Mouse (Mus musculus): ENCODE data around the gene Cpsf4l. TPM values are rescaled to one million over a fixed set of nuclear protein-coding genes. Genes with fewer than 3 reads are reported as not detected.

Cpsf4l gene
- polyA plus RNA-seq, 1 experiment from 2014 or later, result 0.52 TPM

DNA sequence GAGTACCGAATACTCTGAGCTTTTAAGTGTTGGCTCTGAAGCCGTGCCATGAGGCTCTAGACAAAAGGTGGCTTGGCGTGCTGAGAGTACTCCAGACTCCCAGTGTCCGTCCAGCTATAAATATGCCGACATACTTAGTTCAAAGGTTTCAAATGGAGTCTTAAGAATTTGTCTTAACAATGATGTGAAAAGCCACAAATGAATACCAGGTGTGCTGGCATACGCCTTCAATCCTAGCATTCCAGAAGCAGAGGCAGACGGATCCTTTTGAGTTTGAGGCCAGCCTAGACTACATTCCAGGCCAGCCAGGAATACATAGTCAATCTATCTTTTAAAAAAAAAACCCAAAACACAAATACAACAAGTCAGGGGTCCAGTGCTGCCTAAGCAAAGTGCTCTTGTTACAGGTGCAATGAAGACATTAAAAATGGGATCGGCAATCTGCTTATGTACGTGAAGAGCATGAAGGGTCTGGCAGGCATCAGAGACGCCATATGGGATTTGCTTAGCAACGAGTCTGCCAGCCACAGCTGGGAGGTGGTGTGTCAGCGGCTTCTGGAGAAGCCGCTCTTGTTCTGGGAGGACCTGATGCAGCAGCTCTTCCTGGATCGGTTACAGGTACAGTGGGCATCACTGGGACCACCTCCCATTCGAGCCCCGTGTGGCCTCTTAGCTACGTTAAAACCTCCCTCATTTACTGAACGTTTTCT, 55.1 kb downstream of the Cpsf4l start:
- no peaks in the 10 kb centered on the region for H3K27me3 ChIP-seq
- no peak for ATAC-seq (ENCODE audit: low FRiP score)

GRCm38 (mm10) chr11:113654105-113654504, 55.7 kb downstream of the Cpsf4l start:
- peaks cover 41% of the 10 kb centered on the region for H3K4me1 ChIP-seq (replicated peaks)
- WGBS, result 94% methylated on average over 15 of the region's 15 CpGs
- H3K4me3 ChIP-seq, result no peak overlapping the region
- no peak overlapping the region for H3K9ac ChIP-seq
- H3K27ac ChIP-seq, result no peak overlapping the region
- H3K36me3 ChIP-seq, result peaks cover 74% of the 10 kb centered on the region
- ATAC-seq (ENCODE audit: low FRiP score), result no peak
- no peak overlapping the region for H3K4me2 ChIP-seq
- H3K27me3 ChIP-seq, result no peaks in the 10 kb centered on the region
- no peaks in the 10 kb centered on the region for H3K9me3 ChIP-seq

More for the DNA sequence above, 55.1 kb downstream of the Cpsf4l start:
- Histone ChIP-seq H3K9ac (no peak overlapping the region; the same call in 1 of the 2 replicates), H3K4me1 (replicated peaks) (peaks cover 40% of the 10 kb centered on the region), H3K4me2 (no peak overlapping the region), H3K36me3 (peaks cover 80% of the 10 kb centered on the region), H3K4me3 (no peak overlapping the region), H3K9me3 (no peaks in the 10 kb centered on the region), H3K27ac (no peak overlapping the region)
- WGBS, result 81% methylated on average over 18 of the region's 18 CpGs

- no peaks in the 10 kb centered on the region for H3K9me3 ChIP-seq
- H3K36me3 ChIP-seq, result peaks cover 59% of the 10 kb centered on the region
- 0 out of 2 replicates have a peak, but pooled peaks cover under 1% of the 10 kb centered on the region for H3K27me3 ChIP-seq
- no peak overlapping the region for H3K9ac ChIP-seq
- H3K4me3 ChIP-seq, result no peak overlapping the region
- no peak for ATAC-seq (ENCODE audit: low FRiP score)
- H3K27ac ChIP-seq, result no peak overlapping the region
- H3K4me2 ChIP-seq, result no peak overlapping the region
- H3K4me1 ChIP-seq (replicated peaks), result peaks cover 54% of the 10 kb centered on the region
- WGBS, result 88% methylated on average over 6 of the region's 6 CpGs
These were observed 57.3 kb downstream of the Cpsf4l start for GRCm38 (mm10) chr11:113652516-113652915.

GRCm38 (mm10) chr11:113651907-113652273, 57.9 kb downstream of the Cpsf4l start:
- H3K9me3 ChIP-seq, result no peaks in the 10 kb centered on the region
- peaks cover 53% of the 10 kb centered on the region for H3K36me3 ChIP-seq
- H3K4me2 ChIP-seq, result no peak overlapping the region
- peaks cover 50% of the 10 kb centered on the region for H3K4me1 ChIP-seq (replicated peaks)
- 46% methylated on average over 8 of the region's 8 CpGs for WGBS
- 0 out of 2 replicates have a peak, but pooled peaks cover 4% of the 10 kb centered on the region for H3K27me3 ChIP-seq
- H3K27ac ChIP-seq, result peak overlapping the region; percentile 67
- no peak for ATAC-seq (ENCODE audit: low FRiP score)
- no peak overlapping the region for H3K9ac ChIP-seq
- no peak overlapping the region for H3K4me3 ChIP-seq

GRCm38 (mm10) chr11:113651206-113651906, 58.5 kb downstream of the Cpsf4l start:
- Histone ChIP-seq H3K36me3 (peaks cover 48% of the 10 kb centered on the region), H3K4me3 (no peak overlapping the region), H3K27me3 (0 out of 2 replicates have a peak, but pooled peaks cover 4% of the 10 kb centered on the region), H3K4me1 (replicated peaks) (peaks cover 44% of the 10 kb centered on the region), H3K9ac (no peak overlapping the region), H3K9me3 (no peaks in the 10 kb centered on the region), H3K27ac (peak overlapping the region; percentile 67), H3K4me2 (peak overlapping the region; percentile 59)
- no peak for ATAC-seq (ENCODE audit: low FRiP score)
- WGBS, result 60% methylated on average over 22 of the region's 22 CpGs

DNA sequence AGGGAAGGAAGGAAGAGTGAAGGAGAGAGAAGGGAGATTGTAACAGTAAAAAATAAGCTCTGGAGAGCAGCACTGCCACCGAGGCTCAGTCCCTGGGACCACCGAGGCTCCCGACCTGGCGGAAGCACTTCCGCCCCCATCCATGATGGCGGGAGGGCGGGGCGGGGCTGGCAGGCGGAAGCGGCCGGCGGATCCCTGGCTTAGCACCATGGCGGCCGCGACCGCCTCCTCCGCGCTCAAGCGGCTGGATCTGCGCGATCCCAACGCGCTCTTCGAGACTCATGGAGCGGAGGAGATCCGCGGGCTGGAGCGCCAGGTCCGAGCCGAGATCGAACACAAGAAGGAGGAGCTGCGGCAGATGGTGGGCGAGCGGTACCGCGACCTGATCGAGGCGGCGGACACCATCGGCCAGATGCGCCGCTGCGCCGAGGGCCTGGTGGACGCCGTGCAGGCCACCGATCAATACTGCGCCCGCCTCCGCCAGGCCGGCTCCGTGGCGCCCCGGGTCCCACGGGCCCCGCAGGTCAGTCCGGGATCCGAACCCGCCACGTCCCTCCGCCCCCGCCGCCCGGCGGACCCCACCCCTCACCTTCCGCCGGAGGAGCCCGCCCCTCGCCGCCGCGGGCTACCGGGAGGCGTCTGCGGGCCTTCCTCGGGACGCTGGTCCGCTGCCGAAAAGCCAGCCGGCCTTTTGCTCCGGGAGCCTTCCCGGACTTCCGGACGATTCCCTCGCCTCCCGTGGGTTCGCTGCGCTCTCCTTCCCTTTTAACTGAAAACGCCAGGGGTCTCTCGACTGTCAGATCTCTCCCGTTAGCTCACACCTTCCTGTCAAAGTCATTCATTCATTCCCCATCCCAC, 60.2 kb downstream of the Cpsf4l start, which contains the start of gene Slc39a11:
Gene Slc39a11, minus strand, starts transcription at position 727 of the 858 bp plus-strand sequence.
- Histone ChIP-seq H3K4me3 (peak within 1 kb of the TSS; percentile 92), H3K27me3 (0 out of 2 replicates have a peak, but pooled peaks cover 4% of the 10 kb centered on the region), H3K9ac (peak within 1 kb of the TSS; percentile 98), H3K4me1 (replicated peaks) (peaks cover 34% of the 10 kb centered on the region), H3K27ac (peak within 1 kb of the TSS; percentile 96), H3K4me2 (peak within 1 kb of the TSS; percentile 59), H3K36me3 (peaks cover 30% of the 10 kb centered on the region), H3K9me3 (no peaks in the 10 kb centered on the region)
- ATAC-seq (ENCODE audit: low FRiP score), result peak; percentile 79
- under 1% methylated on average over 81 of the region's 91 CpGs for WGBS

DNA sequence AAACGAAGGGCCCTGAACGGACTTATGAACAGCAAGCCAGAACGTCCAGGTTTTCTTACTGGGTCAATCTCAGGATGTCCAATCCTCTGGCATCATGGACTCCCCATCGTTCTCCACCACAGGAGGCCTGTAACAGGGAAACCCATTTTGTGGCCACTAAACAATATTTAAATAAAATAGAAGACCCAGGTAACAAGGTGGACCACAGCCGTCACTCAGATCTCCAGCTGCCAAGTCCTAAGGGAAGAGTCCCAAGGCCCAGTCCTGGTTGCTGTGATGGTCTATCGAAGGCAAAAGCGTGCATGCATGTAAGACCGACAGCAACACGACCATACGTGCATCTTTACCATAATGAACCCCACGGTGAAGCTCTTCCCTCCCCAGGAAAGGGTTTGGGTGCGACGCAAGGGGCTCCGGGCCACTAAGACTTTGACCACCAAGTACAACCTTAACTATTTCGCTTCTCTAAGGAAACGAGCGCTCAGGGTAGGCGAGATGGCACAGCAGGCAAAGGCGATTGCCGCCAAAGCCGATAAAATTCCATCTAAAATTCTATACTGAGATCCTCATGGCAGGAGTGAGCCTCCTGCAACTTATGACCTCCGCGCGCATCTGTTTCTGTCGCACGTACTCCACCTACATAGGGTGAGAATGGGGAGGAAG, 61.0 kb downstream of the Cpsf4l start, which contains the start of gene Cog1:
Gene Cog1, plus strand, starts transcription at position 480 of the 663 bp plus-strand sequence.
- H3K4me2 ChIP-seq, result peak within 1 kb of the TSS; percentile 59
- peak within 1 kb of the TSS; percentile 98 for H3K9ac ChIP-seq
- 41% methylated on average over 26 of the region's 26 CpGs for WGBS
- peaks cover 34% of the 10 kb centered on the region for H3K4me1 ChIP-seq (replicated peaks)
- ATAC-seq (ENCODE audit: low FRiP score), result peak; percentile 1; the same call in 1 of the 2 replicates
- H3K36me3 ChIP-seq, result peaks cover 22% of the 10 kb centered on the region
- H3K4me3 ChIP-seq, result peak within 1 kb of the TSS; percentile 92
- H3K27me3 ChIP-seq, result 0 out of 2 replicates have a peak, but pooled peaks cover 7% of the 10 kb centered on the region
- H3K9me3 ChIP-seq, result no peaks in the 10 kb centered on the region
- peak within 1 kb of the TSS; percentile 96 for H3K27ac ChIP-seq

Other genes with a start within 250 kb of the Cpsf4l start
- gene Sstr2, start 90.7 kb downstream of the Cpsf4l start, polyA plus RNA-seq (2015; fragmentation: Nextera tagmentation; extraction: Ambion mirVana), result 32.8 and 34.9 TPM in 2 replicates
- 33.4 and 35.6 TPM in 2 replicates for gene Cog1, start 60.8 kb downstream of the Cpsf4l start, polyA plus RNA-seq (2015; fragmentation: Nextera tagmentation; extraction: Ambion mirVana)
- gene Slc39a11, start 59.9 kb downstream of the Cpsf4l start, polyA plus RNA-seq (2015; fragmentation: Nextera tagmentation; extraction: Ambion mirVana), result 32.2 and 34.2 TPM in 2 replicates
- gene Fam104a, start 25.9 kb downstream of the Cpsf4l start, polyA plus RNA-seq (2015; fragmentation: Nextera tagmentation; extraction: Ambion mirVana), result 45.0 and 46.9 TPM in 2 replicates
- gene D11Wsu47e, start 25.6 kb downstream of the Cpsf4l start, polyA plus RNA-seq (2015; fragmentation: Nextera tagmentation; extraction: Ambion mirVana), result 21.9 and 22.4 TPM in 2 replicates
- 73.0 and 73.7 TPM in 2 replicates for gene Cdc42ep4, start 41.9 kb upstream of the Cpsf4l start, polyA plus RNA-seq (2015; fragmentation: Nextera tagmentation; extraction: Ambion mirVana)

All from hindbrain, embryonic 13.5 days (tissue).